ENCODE assay signal across 26 mouse cellular contexts in genomic region chr9:77025271-77025670, GRCm38 (mm10). TPM values are rescaled to one million over a fixed set of nuclear protein-coding genes. Genes with fewer than 3 reads are reported as not detected.
"Had no signal": no experiment of that assay in that cellular context is flagged by ENCODE, and none has a peak within 500 bp of the region (broad histone marks: within the 10 kb centered on the region; RNA-seq: fewer than 3 reads in every experiment).

No protein-coding gene starts in this region.

- H3K4me2 ChIP-seq: lung, embryonic 15.5 days; midbrain, embryonic 12.5 days; neural tube, embryonic 13.5 days; neural tube, embryonic 15.5 days; stomach, embryonic 15.5 days had no signal

- H3K4me3 ChIP-seq: lung, embryonic 15.5 days; megakaryocyte, embryonic 14.5 days; midbrain, embryonic 10.5 days; midbrain, embryonic 12.5 days; myocyte; neural tube, embryonic 13.5 days; neural tube, embryonic 15.5 days; stomach, embryonic 15.5 days had no signal

- DNase-seq: liver, postnatal 0 days; lung, adult 2 months; lung, postnatal 14 days; lung, postnatal 36 days; midbrain, embryonic 14.5 days; retina, postnatal 1 day; right cerebral cortex, adult 18-20 months; right cerebral cortex, postnatal 25 days; thymus, adult 2 months; thymus, postnatal 25 days; thymus, postnatal 4 days had no signal

- H3K9me3 ChIP-seq: lung, embryonic 15.5 days; megakaryocyte, embryonic 14.5 days; midbrain, embryonic 10.5 days; midbrain, embryonic 12.5 days; neural tube, embryonic 13.5 days; neural tube, embryonic 15.5 days; stomach, embryonic 15.5 days had no signal

- H3K27me3 ChIP-seq: lung, embryonic 15.5 days; megakaryocyte, embryonic 14.5 days; midbrain, embryonic 12.5 days; neural tube, embryonic 13.5 days; neural tube, embryonic 15.5 days; stomach, embryonic 15.5 days had no signal

- H3K4me1 ChIP-seq: lung, embryonic 15.5 days; megakaryocyte, embryonic 14.5 days; midbrain, embryonic 10.5 days; midbrain, embryonic 12.5 days; neural tube, embryonic 13.5 days; neural tube, embryonic 15.5 days; stomach, embryonic 15.5 days had no signal

- H3K27ac ChIP-seq: lung, embryonic 15.5 days; macrophage; midbrain, embryonic 10.5 days; midbrain, embryonic 12.5 days; neural tube, embryonic 13.5 days; neural tube, embryonic 15.5 days; stomach, embryonic 15.5 days; stomach, postnatal 0 days had no signal

- H3K36me3 ChIP-seq: lung, embryonic 15.5 days; midbrain, embryonic 10.5 days; midbrain, embryonic 12.5 days; neural tube, embryonic 13.5 days; neural tube, embryonic 15.5 days; stomach, embryonic 15.5 days had no signal

- ATAC-seq: liver, postnatal 0 days; lung, postnatal 0 days; midbrain, embryonic 16.5 days had no signal

- H3K9ac ChIP-seq: liver, postnatal 0 days; lung, embryonic 15.5 days; midbrain, embryonic 12.5 days; neural tube, embryonic 13.5 days; neural tube, embryonic 15.5 days; stomach, embryonic 15.5 days had no signal

RNA-seq across cellular contexts. Expression of gene Tinag, which starts 20.3 kb away (rescaled TPM):
- polyA plus RNA-seq: liver, postnatal 0 days; macrophage; midbrain, embryonic 14.5 days; midbrain, embryonic 16.5 days; myocyte; neural tube, embryonic 13.5 days; neural tube, embryonic 15.5 days; spleen, adult 2 months; testis, adult 2 months; urinary bladder, adult 2 months had no signal
